Mouse (Mus musculus) MEL (cell line): Measurements from ENCODE around the gene Trp53i13. TPM values are rescaled to one million over a fixed set of nuclear protein-coding genes. Genes with fewer than 3 reads are reported as not detected.
A peak's percentile ranks its signal among the peaks of the same experiment; 100 is the strongest.

Experiments used
- DNase-seq: peaks from one replicate; pipeline ENCODE4 v3.0.0; 2011; ENCODE audit warnings: low read depth, low spot score
- H3K27ac ChIP-seq: 2 replicates; pipeline ENCODE4 v1.5.1; 2012; ENCODE audit warnings: low read depth, mild to moderate bottlenecking, control low read depth, low read length, moderate library complexity; ENCODE audit not compliant: control insufficient read depth
- H3K27me3 ChIP-seq, 2 experiments: fragments of 150-350 bp in 1 of 2; sonication (generic) in 1 of 2; 2 replicates each; pipeline ENCODE4 v1.6.1; 2012; ENCODE audit warnings: low read length in 2 of 2, mild to moderate bottlenecking in 2 of 2, improper control_type of control experiment in 1 of 2, moderate library complexity in 1 of 2; ENCODE audit not compliant: insufficient read depth in 2 of 2, control insufficient read depth in 1 of 2
- H3K36me3 ChIP-seq, 2 experiments: 2 replicates each; pipeline ENCODE4 v1.6.1; 2012 to 2014; ENCODE audit warnings: low read length in 2 of 2, improper control_type of control experiment in 1 of 2, inconsistent platforms in 1 of 2, mild to moderate bottlenecking in 1 of 2; ENCODE audit not compliant: insufficient read depth in 2 of 2, control insufficient read depth in 1 of 2
- H3K4me1 ChIP-seq, 2 experiments: fragments of 150-350 bp in 1 of 2; sonication (generic) in 1 of 2; 2 replicates each; pipeline ENCODE4 v1.6.1; 2012; ENCODE audit warnings: low read length in 2 of 2, improper control_type of control experiment in 1 of 2, mild to moderate bottlenecking in 1 of 2; ENCODE audit not compliant: insufficient read depth in 2 of 2, control insufficient read depth in 1 of 2
- H3K4me3 ChIP-seq, 2 experiments: fragments of 150-350 bp in 1 of 2; sonication (generic) in 1 of 2; 2 replicates each; pipeline ENCODE4 v1.5.1; 2012; ENCODE audit warnings: low read depth in 2 of 2, low read length in 2 of 2, mild to moderate bottlenecking in 2 of 2, moderate library complexity in 2 of 2, control low read depth in 1 of 2, improper control_type of control experiment in 1 of 2; ENCODE audit not compliant: control insufficient read depth in 1 of 2, insufficient read depth in 1 of 2
- H3K79me2 ChIP-seq: 2 replicates; pipeline ENCODE4 v1.6.1; 2012; ENCODE audit warnings: mild to moderate bottlenecking, low read length, moderate library complexity; ENCODE audit not compliant: control insufficient read depth, poor library complexity, insufficient read depth
- H3K9ac ChIP-seq: 2 replicates; pipeline ENCODE4 v1.6.1; 2012; ENCODE audit warnings: low read depth, mild to moderate bottlenecking, control low read depth, low read length, moderate library complexity; ENCODE audit not compliant: control insufficient read depth, poor library complexity, severe bottlenecking
- H3K9me3 ChIP-seq: fragments of 150-350 bp; sonication (generic); replicated peaks from 2 replicates; pipeline ENCODE4 v1.6.1; 2012; ENCODE audit warnings: mild to moderate bottlenecking, low read length, improper control_type of control experiment, moderate library complexity; ENCODE audit not compliant: insufficient read depth
- BHLHE40 ChIP-seq: IDR thresholded peaks from 2 replicates; pipeline ENCODE4 v1.6.1; 2012; ENCODE audit warnings: low read depth, mild to moderate bottlenecking, inconsistent platforms, low read length, improper control_type of control experiment, borderline replicate concordance
- CHD1 ChIP-seq: IDR thresholded peaks from 2 replicates; pipeline ENCODE4 v1.6.1; 2012; ENCODE audit warnings: low read depth, mild to moderate bottlenecking, inconsistent platforms, low read length, improper control_type of control experiment
- CHD2 ChIP-seq: IDR thresholded peaks from 2 replicates; pipeline ENCODE4 v1.6.1; 2011; ENCODE audit warnings: low read length, improper control_type of control experiment
- CTCF ChIP-seq, 3 experiments: IDR thresholded peaks in 2 of 3; conservative IDR thresholded peaks in 1 of 3; 2 replicates each; pipeline ENCODE4 v1.5.1; 2011 to 2012; ENCODE audit warnings: low read length in 3 of 3, low read depth in 2 of 3, mild to moderate bottlenecking in 2 of 3, improper control_type of control experiment in 1 of 3, inconsistent platforms in 1 of 3, mixed read lengths in 1 of 3, moderate library complexity in 1 of 3; ENCODE audit not compliant: control insufficient read depth in 1 of 3, insufficient read depth in 1 of 3, poor library complexity in 1 of 3, severe bottlenecking in 1 of 3
- E2F4 ChIP-seq: IDR thresholded peaks from 2 replicates; pipeline ENCODE4 v1.6.1; 2011; ENCODE audit warnings: low read depth, low read length, improper control_type of control experiment, borderline replicate concordance
- ELF1 ChIP-seq: IDR thresholded peaks from 2 replicates; pipeline ENCODE4 v1.6.1; 2014; ENCODE audit warnings: low read depth, mild to moderate bottlenecking, inconsistent platforms, low read length, improper control_type of control experiment, moderate library complexity
- EP300 ChIP-seq, 2 experiments: IDR thresholded peaks; 2 replicates each; pipeline ENCODE4 v1.6.1; 2011; ENCODE audit warnings: improper control_type of control experiment in 2 of 2, low read length in 2 of 2, low read depth in 1 of 2, mild to moderate bottlenecking in 1 of 2
- ETS1 ChIP-seq: IDR thresholded peaks from 2 replicates; pipeline ENCODE4 v1.6.1; 2012; ENCODE audit warnings: low read depth, mild to moderate bottlenecking, inconsistent platforms, low read length, improper control_type of control experiment, moderate library complexity
- GABPA ChIP-seq: IDR thresholded peaks from 2 replicates; pipeline ENCODE4 v1.6.1; 2012; ENCODE audit warnings: low read depth, mild to moderate bottlenecking, inconsistent platforms, low read length, improper control_type of control experiment, moderate library complexity
- GATA1 ChIP-seq: IDR thresholded peaks from 2 replicates; pipeline ENCODE4 v1.6.1; 2011; ENCODE audit warnings: low read depth, low read length, improper control_type of control experiment
- HCFC1 ChIP-seq: IDR thresholded peaks from 2 replicates; pipeline ENCODE4 v1.6.1; 2012; ENCODE audit warnings: low read depth, mild to moderate bottlenecking, inconsistent platforms, low read length, improper control_type of control experiment, moderate library complexity
- JUND ChIP-seq: IDR thresholded peaks from 2 replicates; pipeline ENCODE4 v1.6.1; 2011; ENCODE audit warnings: low read depth, mild to moderate bottlenecking, improper control_type of control experiment, low read length
- KAT2A ChIP-seq: conservative IDR thresholded peaks from 2 replicates; pipeline ENCODE4 v1.6.1; 2012; ENCODE audit warnings: low read depth, low read length, improper control_type of control experiment, inconsistent platforms
- MAFK ChIP-seq: IDR thresholded peaks from 2 replicates; pipeline ENCODE4 v1.6.1; 2011; ENCODE audit warnings: low read depth, mild to moderate bottlenecking, low read length, improper control_type of control experiment, borderline replicate concordance
- MAX ChIP-seq: IDR thresholded peaks from 2 replicates; pipeline ENCODE4 v1.6.1; 2011; ENCODE audit warnings: low read length, improper control_type of control experiment
- MAZ ChIP-seq: IDR thresholded peaks from 2 replicates; pipeline ENCODE4 v1.6.1; 2012; ENCODE audit warnings: low read depth, mild to moderate bottlenecking, inconsistent platforms, low read length, improper control_type of control experiment
- MXI1 ChIP-seq: IDR thresholded peaks from 2 replicates; pipeline ENCODE4 v1.6.1; 2011; ENCODE audit warnings: mild to moderate bottlenecking, low read depth, low read length, improper control_type of control experiment
- MYB ChIP-seq: IDR thresholded peaks from 2 replicates; pipeline ENCODE4 v1.6.1; 2011; ENCODE audit warnings: mild to moderate bottlenecking, low read depth, low read length, improper control_type of control experiment
- MYC ChIP-seq: IDR thresholded peaks from 2 replicates; pipeline ENCODE4 v1.6.1; 2011; ENCODE audit warnings: low read depth, mild to moderate bottlenecking, low read length, improper control_type of control experiment, moderate library complexity
- NELFE ChIP-seq: IDR thresholded peaks from 2 replicates; pipeline ENCODE4 v1.6.1; 2011; ENCODE audit warnings: low read depth, low read length, improper control_type of control experiment
- NRF1 ChIP-seq: IDR thresholded peaks from 2 replicates; pipeline ENCODE4 v1.6.1; 2014; ENCODE audit warnings: low read depth, mild to moderate bottlenecking, inconsistent platforms, low read length, improper control_type of control experiment, moderate library complexity; ENCODE audit not compliant: poor library complexity, insufficient read depth, severe bottlenecking
- POLR2A ChIP-seq, 2 experiments: IDR thresholded peaks; 2 replicates each; pipeline ENCODE4 v1.6.1; 2011 to 2012; ENCODE audit warnings: low read length in 2 of 2, mild to moderate bottlenecking in 2 of 2, control low read depth in 1 of 2, improper control_type of control experiment in 1 of 2, low read depth in 1 of 2, moderate library complexity in 1 of 2; ENCODE audit not compliant: control insufficient read depth in 1 of 2, insufficient read depth in 1 of 2, poor library complexity in 1 of 2
- POLR2AphosphoS2 ChIP-seq: IDR thresholded peaks from 2 replicates; pipeline ENCODE4 v1.6.1; 2011; ENCODE audit warnings: low read length, improper control_type of control experiment
- POLR2AphosphoS5 ChIP-seq: IDR thresholded peaks from 2 replicates; pipeline ENCODE4 v1.6.1; 2012; ENCODE audit warnings: low read depth, borderline replicate concordance, mild to moderate bottlenecking, inconsistent platforms, low read length, moderate library complexity, mixed read lengths
- RAD21 ChIP-seq: IDR thresholded peaks from 2 replicates; pipeline ENCODE4 v1.6.1; 2011; ENCODE audit warnings: mild to moderate bottlenecking, low read depth, low read length, improper control_type of control experiment
- RCOR1 ChIP-seq: IDR thresholded peaks from 2 replicates; pipeline ENCODE4 v1.6.1; 2012; ENCODE audit warnings: low read depth, mild to moderate bottlenecking, inconsistent platforms, low read length, improper control_type of control experiment
- SIN3A ChIP-seq: IDR thresholded peaks from 2 replicates; pipeline ENCODE4 v1.6.1; 2012; ENCODE audit warnings: low read length, improper control_type of control experiment, inconsistent platforms
- SMC3 ChIP-seq: IDR thresholded peaks from 2 replicates; pipeline ENCODE4 v1.6.1; 2011; ENCODE audit warnings: low read depth, low read length, improper control_type of control experiment
- TAL1 ChIP-seq: IDR thresholded peaks from 2 replicates; pipeline ENCODE4 v1.6.1; 2012; ENCODE audit warnings: mild to moderate bottlenecking, inconsistent platforms, low read length, moderate library complexity, mixed read lengths
- TBP ChIP-seq: IDR thresholded peaks from 2 replicates; pipeline ENCODE4 v1.8.0; 2011; ENCODE audit warnings: low read depth, low read length, improper control_type of control experiment
- TCF12 ChIP-seq: IDR thresholded peaks from 2 replicates; pipeline ENCODE4 v1.6.1; 2014; ENCODE audit warnings: low read depth, mild to moderate bottlenecking, inconsistent platforms, low read length, improper control_type of control experiment, moderate library complexity
- UBTF ChIP-seq: IDR thresholded peaks from 2 replicates; pipeline ENCODE4 v1.6.1; 2012; ENCODE audit warnings: low read depth, mild to moderate bottlenecking, inconsistent platforms, low read length, improper control_type of control experiment, moderate library complexity, borderline replicate concordance; ENCODE audit not compliant: insufficient read depth
- USF1 ChIP-seq: IDR thresholded peaks from 2 replicates; pipeline ENCODE4 v1.6.1; 2014; ENCODE audit warnings: low read depth, mild to moderate bottlenecking, inconsistent platforms, low read length, improper control_type of control experiment, moderate library complexity
- USF2 ChIP-seq, 2 experiments: IDR thresholded peaks; 2 replicates each; pipeline ENCODE4 v1.6.1; 2011 to 2012; ENCODE audit warnings: improper control_type of control experiment in 2 of 2, low read length in 2 of 2, borderline replicate concordance in 1 of 2, inconsistent platforms in 1 of 2, low read depth in 1 of 2, mild to moderate bottlenecking in 1 of 2; ENCODE audit not compliant: insufficient read depth in 1 of 2
- ZC3H11A ChIP-seq: IDR thresholded peaks from 2 replicates; pipeline ENCODE4 v1.6.1; 2012; ENCODE audit warnings: low read depth, mild to moderate bottlenecking, inconsistent platforms, low read length, improper control_type of control experiment
- ZKSCAN1 ChIP-seq: IDR thresholded peaks from 2 replicates; pipeline ENCODE4 v1.6.1; 2012; ENCODE audit warnings: low read depth, mild to moderate bottlenecking, inconsistent platforms, low read length, improper control_type of control experiment, moderate library complexity
- ZMIZ1 ChIP-seq: IDR thresholded peaks from 2 replicates; pipeline ENCODE4 v1.6.1; 2012; ENCODE audit warnings: low read depth, mild to moderate bottlenecking, inconsistent platforms, low read length, improper control_type of control experiment, moderate library complexity
- ZNF384 ChIP-seq: IDR thresholded peaks from 2 replicates; pipeline ENCODE4 v1.6.1; 2012; ENCODE audit warnings: low read depth, mild to moderate bottlenecking, inconsistent platforms, low read length, improper control_type of control experiment
- polyA plus RNA-seq, 2 experiments: library from polyadenylated mRNA; stranded (reverse) in 1 of 2; unstranded in 1 of 2; fragments of >175 nt in 1 of 2; fragments of >200 nt in 1 of 2; gene quantifications; 2 replicates each; pipeline versions ENCODE4 v1.2.1 to v1.2.4; 2012; ENCODE audit warnings: low replicate concordance in 2 of 2, low read depth in 1 of 2; ENCODE audit not compliant: insufficient read length in 2 of 2, insufficient read depth in 1 of 2, missing spikeins in 1 of 2
- total RNA-seq: library from RNA; depleted of rRNA; stranded (reverse); fragments of 300-350 nt; gene quantifications from 2 replicates; pipeline ENCODE4 v1.2.3, GENCODE M21; 2012

The Trp53i13 gene
- total and polyA plus RNA-seq, 3 experiments: 6.0 to 12.3 TPM; not detected in 1

GRCm38 (mm10) chr11:77530862-77531261, 15.1 kb upstream of the Trp53i13 start:
- Histone ChIP-seq H3K4me3 (no peak overlapping the region), H3K4me1 (peaks cover 9 to 20% of the 10 kb centered on the region in 2 experiments), H3K79me2 (no peaks in the 10 kb centered on the region), H3K27me3 (no peaks in the 10 kb centered on the region), H3K27ac (no peak overlapping the region; the same call in 1 of the 2 replicates), H3K36me3 (peaks cover 4 to 25% of the 10 kb centered on the region in 2 experiments), H3K9ac (no peak overlapping the region), H3K9me3 (no peaks in the 10 kb centered on the region)
- peak; percentile 46 for DNase-seq
- TF ChIP-seq MAFK (no peak), GATA1 (peak; percentile 79), KAT2A (no peak), BHLHE40 (no peak), TBP (no peak), ZNF384 (peak; percentile 96), CTCF (IDR thresholded peaks at IDR 0.05 in 2 of 3, conservative IDR thresholded peaks at IDR 0.05 in 1 of 3; ENCODE audit: control insufficient read depth in 1 of 3, insufficient read depth in 1 of 3, low read depth in 2 of 3, low read length in 3 of 3, poor library complexity in 1 of 3, severe bottlenecking in 1 of 3) (no peak), USF2 (IDR thresholded peaks at IDR 0.05; ENCODE audit: borderline replicate concordance in 1 of 2, insufficient read depth in 1 of 2, low read depth in 1 of 2, low read length in 2 of 2) (no peak), CHD1 (no peak), TAL1 (no peak), SIN3A (peak; percentile 41; the same call in 1 of the 2 replicates), POLR2A (IDR thresholded peaks at IDR 0.05; ENCODE audit: control insufficient read depth in 1 of 2, insufficient read depth in 1 of 2, low read depth in 1 of 2, low read length in 2 of 2, poor library complexity in 1 of 2) (no peak), NRF1 (no peak), CHD2 (no peak), TCF12 (peak; percentile 16; the same call in 1 of the 2 replicates), UBTF (no peak), POLR2AphosphoS5 (no peak), HCFC1 (no peak), MAX (no peak), USF1 (no peak), EP300 (IDR thresholded peaks at IDR 0.05; ENCODE audit: low read depth in 1 of 2, low read length in 2 of 2) (peak; percentile 71 to 77; a peak in 3 of 4 replicates), MYC (0 out of 2 replicates have a peak, but pooled peaks have one; percentile 7), MXI1 (no peak), JUND (no peak), RCOR1 (peak; percentile 62), ZMIZ1 (no peak), RAD21 (no peak), SMC3 (no peak), ZC3H11A (no peak), POLR2AphosphoS2 (no peak), ZKSCAN1 (no peak), GABPA (no peak), NELFE (no peak), ETS1 (peak; percentile 42; the same call in 1 of the 2 replicates), MYB (peak; percentile 36; the same call in 1 of the 2 replicates), ELF1 (no peak), E2F4 (no peak), MAZ (no peak)
